In genomic region chr15:31328082-31328614, GRCm38 (mm10) we compare ENCODE assay signal across 22 mouse cellular contexts. TPM values are rescaled to one million over a fixed set of nuclear protein-coding genes. Genes with fewer than 3 reads are reported as not detected.
A peak's percentile ranks its signal among the peaks of the same experiment; 100 is the strongest.
DNase-seq lines count a peak whose midpoint lies in the region; ATAC-seq and TF ChIP-seq lines count a peak whose summit lies in the region.
"Had no signal": no experiment of that assay in that cellular context is flagged by ENCODE, and none has a peak within 500 bp of the region (broad histone marks: within the 10 kb centered on the region; RNA-seq: fewer than 3 reads in every experiment).

No protein-coding gene starts in this region.

- 80% methylated on average over 9 of the region's 9 CpGs for WGBS in embryonic facial prominence, embryonic 14.5 days
- WGBS in embryonic facial prominence, embryonic 10.5 days, result 86% methylated on average over 9 of the region's 9 CpGs
- 62% methylated on average over 9 of the region's 9 CpGs for WGBS in kidney, postnatal 0 days

- no peaks in the 10 kb centered on the region for H3K4me1 ChIP-seq in embryonic facial prominence, embryonic 14.5 days (ENCODE audit: control insufficient read depth, insufficient read depth, low read length)
- H3K4me1 ChIP-seq in embryonic facial prominence, embryonic 10.5 days, result 0 out of 2 replicates have a peak, but pooled peaks cover 6% of the 10 kb centered on the region
- H3K4me1 ChIP-seq in kidney, postnatal 0 days (replicated peaks; ENCODE audit: insufficient read depth, low read length), result no peaks in the 10 kb centered on the region
- H3K4me1 ChIP-seq: embryonic facial prominence, embryonic 12.5 days; hindbrain, embryonic 15.5 days had no signal

- no peaks in the 10 kb centered on the region for H3K36me3 ChIP-seq in embryonic facial prominence, embryonic 14.5 days (ENCODE audit: control insufficient read depth, insufficient read depth, low read length)
- no peaks in the 10 kb centered on the region for H3K36me3 ChIP-seq in embryonic facial prominence, embryonic 10.5 days (replicated peaks)
- H3K36me3 ChIP-seq in kidney, postnatal 0 days (ENCODE audit: insufficient read depth, low read length), result no peaks in the 10 kb centered on the region
- H3K36me3 ChIP-seq: embryonic facial prominence, embryonic 12.5 days; forebrain, embryonic 12.5 days; forebrain, embryonic 15.5 days; hindbrain, embryonic 12.5 days; hindbrain, embryonic 15.5 days had no signal

- H3K27ac ChIP-seq in embryonic facial prominence, embryonic 14.5 days (replicated peaks; ENCODE audit: low read depth, low read length), result no peak overlapping the region
- H3K27ac ChIP-seq in embryonic facial prominence, embryonic 10.5 days (replicated peaks), result no peak overlapping the region
- H3K27ac ChIP-seq in kidney, postnatal 0 days, result no peak overlapping the region
- peak overlapping the region; percentile 53 for H3K27ac ChIP-seq in left cerebral cortex, adult 2 months
- H3K27ac ChIP-seq: embryonic facial prominence, embryonic 12.5 days; forebrain, embryonic 12.5 days; forebrain, embryonic 15.5 days; hindbrain, embryonic 12.5 days; hindbrain, embryonic 15.5 days had no signal

- no peak for TF ChIP-seq CTCF in kidney, postnatal 0 days (IDR thresholded peaks at IDR 0.05; ENCODE audit: low read depth)
- no peak for TF ChIP-seq CTCF in left cerebral cortex, adult 2 months (IDR thresholded peaks at IDR 0.05)

- ATAC-seq in embryonic facial prominence, embryonic 14.5 days (ENCODE audit: low read depth), result 0 out of 2 replicates have a peak, but pooled peaks have one; percentile 26
- 0 out of 2 replicates have a peak, but pooled peaks have one; percentile 12 for ATAC-seq in kidney, postnatal 0 days (replicated peaks; ENCODE audit: low FRiP score, low read depth)
- ATAC-seq: forebrain, embryonic 15.5 days had no signal

- intact Hi-C loops in left cerebral cortex, adult 2 months (cut with DNase I), result no loop called here
- intact Hi-C loops in gastrocnemius, postnatal 36 days (cut with DNase I), result no loop called here

- no peak for DNase-seq in embryonic facial prominence, embryonic 14.5 days (ENCODE audit: low spot score)
- no peak for DNase-seq in embryonic facial prominence, embryonic 10.5 days (ENCODE audit: low spot score)
- peak; percentile 43 for DNase-seq in kidney, postnatal 0 days (ENCODE audit: low spot score)
- DNase-seq in kidney, adult 9 months, result no peak
- DNase-seq in left cerebral cortex, adult 2 months (ENCODE audit: extremely low spot score in 1 of 2, low spot score in 2 of 2), result no peak
- no peak for DNase-seq in left cerebral cortex, adult 8-10 months (ENCODE audit: low spot score in 2 of 2)
- peak; percentile 59 for DNase-seq in brain, adult 2 months (ENCODE audit: low read depth, low spot score)
- DNase-seq in gastrocnemius, postnatal 36 days, result no peak
- DNase-seq: adrenal gland, adult 8-10 months; adrenal gland, postnatal 25 days; cerebellum, adult 18-20 months; cerebellum, adult 9-10 months; cerebellum, postnatal 14 days; gastrocnemius, postnatal 10 days; heart, adult 11 months had no signal

- no peak overlapping the region for H3K4me2 ChIP-seq in embryonic facial prominence, embryonic 14.5 days (ENCODE audit: low read depth, low read length)
- H3K4me2 ChIP-seq in kidney, postnatal 0 days (ENCODE audit: low read length), result no peak overlapping the region
- H3K4me2 ChIP-seq: embryonic facial prominence, embryonic 12.5 days; forebrain, embryonic 12.5 days; forebrain, embryonic 15.5 days; heart, embryonic 11.5 days; hindbrain, embryonic 12.5 days; hindbrain, embryonic 15.5 days had no signal

- no peak overlapping the region for H3K9ac ChIP-seq in embryonic facial prominence, embryonic 14.5 days (ENCODE audit: low read depth, low read length)
- H3K9ac ChIP-seq in kidney, postnatal 0 days (ENCODE audit: low read depth, low read length), result no peak overlapping the region
- H3K9ac ChIP-seq: embryonic facial prominence, embryonic 12.5 days; forebrain, embryonic 12.5 days; forebrain, embryonic 15.5 days; hindbrain, embryonic 12.5 days; hindbrain, embryonic 15.5 days had no signal

- no peaks in the 10 kb centered on the region for H3K27me3 ChIP-seq in embryonic facial prominence, embryonic 14.5 days (replicated peaks; ENCODE audit: control insufficient read depth, insufficient read depth, low read length)
- H3K27me3 ChIP-seq in embryonic facial prominence, embryonic 10.5 days (replicated peaks; ENCODE audit: low read depth, poor library complexity, severe bottlenecking), result no peaks in the 10 kb centered on the region
- H3K27me3 ChIP-seq in kidney, postnatal 0 days (ENCODE audit: insufficient read depth, low read length), result no peaks in the 10 kb centered on the region
- H3K27me3 ChIP-seq: embryonic facial prominence, embryonic 12.5 days; forebrain, embryonic 12.5 days; forebrain, embryonic 15.5 days; hindbrain, embryonic 12.5 days; hindbrain, embryonic 15.5 days had no signal

- no peak overlapping the region for H3K4me3 ChIP-seq in embryonic facial prominence, embryonic 14.5 days (ENCODE audit: low read depth, low read length)
- no peak overlapping the region for H3K4me3 ChIP-seq in embryonic facial prominence, embryonic 10.5 days
- H3K4me3 ChIP-seq in kidney, postnatal 0 days (replicated peaks; ENCODE audit: low read depth, low read length), result no peak overlapping the region
- H3K4me3 ChIP-seq in left cerebral cortex, adult 2 months, result no peak overlapping the region
- H3K4me3 ChIP-seq: embryonic facial prominence, embryonic 12.5 days; erythroblast, embryonic 14.5 days; forebrain, embryonic 12.5 days; forebrain, embryonic 15.5 days; hindbrain, embryonic 12.5 days; hindbrain, embryonic 15.5 days had no signal

- H3K9me3 ChIP-seq in embryonic facial prominence, embryonic 14.5 days (ENCODE audit: control insufficient read depth, low read length), result no peaks in the 10 kb centered on the region
- no peaks in the 10 kb centered on the region for H3K9me3 ChIP-seq in embryonic facial prominence, embryonic 10.5 days
- no peaks in the 10 kb centered on the region for H3K9me3 ChIP-seq in kidney, postnatal 0 days (replicated peaks; ENCODE audit: low read length)
- H3K9me3 ChIP-seq: embryonic facial prominence, embryonic 12.5 days; forebrain, embryonic 12.5 days; forebrain, embryonic 15.5 days; hindbrain, embryonic 12.5 days; hindbrain, embryonic 15.5 days had no signal

RNA-seq across cellular contexts. Expression of gene Ankrd33b, which starts 39.4 kb away (rescaled TPM):
- 1.0 and 1.1 TPM in 2 replicates for polyA plus RNA-seq in embryonic facial prominence, embryonic 14.5 days (2014; fragmentation: Nextera tagmentation; extraction: Ambion mirVana)
- 0.29 and 0.67 TPM in 2 replicates for polyA plus RNA-seq in embryonic facial prominence, embryonic 10.5 days (2016; fragmentation: Nextera tagmentation; extraction: Ambion mirVana)
- 10.5 and 12.0 TPM in 2 replicates for polyA plus RNA-seq in kidney, postnatal 0 days (2015; fragmentation: Nextera tagmentation; extraction: Ambion mirVana)
- 10 to 100 TPM; 79.6 to 93.7 TPM for total RNA-seq in left cerebral cortex, adult 2 months (2021)
- 10 to 100 TPM; 61.4 to 76.2 (median 72.9) TPM for total RNA-seq in left cerebral cortex, adult 8-10 months (2022)
- 10 to 100 TPM in 1 of 2 experiments, 1 to 10 TPM in 1; 9.9 to 14.5 TPM for total RNA-seq in gastrocnemius, postnatal 36 days (2021)

Comparison
In these comparisons a context has a peak if more than half of its experiments do, and no peak if none do; other contexts are left out.
1. DNase-seq: peak in kidney, postnatal 0 days (single experiment) and brain, adult 2 months (single experiment); none in embryonic facial prominence, embryonic 14.5 days (single experiment), embryonic facial prominence, embryonic 10.5 days (single experiment), kidney, adult 9 months (single experiment), left cerebral cortex, adult 2 months (0 of 2), left cerebral cortex, adult 8-10 months (0 of 2) and gastrocnemius, postnatal 36 days (0 of 2).
2. RNA of gene Ankrd33b, which starts 39.4 kb away (total RNA-seq): 79.6 to 93.7 TPM in left cerebral cortex, adult 2 months and 61.4 to 76.2 TPM in left cerebral cortex, adult 8-10 months; 9.9 to 14.5 TPM in gastrocnemius, postnatal 36 days; every median in the first group is over 4 times any median in the second.